Mouse (Mus musculus) G1E (cell line): ENCODE results near the gene Atoh8.

Experiments
- CTCF ChIP-seq: IDR thresholded peaks from 2 replicates; pipeline ENCODE4 v1.5.1; 2012; ENCODE audit warnings: low read depth, low read length, inconsistent platforms, mixed read lengths
- GATA1 ChIP-seq: IDR thresholded peaks from 2 replicates; pipeline ENCODE4 v1.6.1; 2012; ENCODE audit warnings: borderline replicate concordance, low read length, inconsistent platforms, mixed read lengths
- GATA2 ChIP-seq: IDR thresholded peaks from 2 replicates; pipeline ENCODE4 v1.6.1; 2012; ENCODE audit warnings: low read depth, low read length, inconsistent platforms, borderline replicate concordance

GRCm38 (mm10) chr6:72225686-72226085, 9.7 kb downstream of the Atoh8 start:
- TF ChIP-seq CTCF (no peak), GATA2 (no peak), GATA1 (no peak)
